Mouse (Mus musculus): ENCODE results near the gene Mlxipl.

Gene Mlxipl

DNA sequence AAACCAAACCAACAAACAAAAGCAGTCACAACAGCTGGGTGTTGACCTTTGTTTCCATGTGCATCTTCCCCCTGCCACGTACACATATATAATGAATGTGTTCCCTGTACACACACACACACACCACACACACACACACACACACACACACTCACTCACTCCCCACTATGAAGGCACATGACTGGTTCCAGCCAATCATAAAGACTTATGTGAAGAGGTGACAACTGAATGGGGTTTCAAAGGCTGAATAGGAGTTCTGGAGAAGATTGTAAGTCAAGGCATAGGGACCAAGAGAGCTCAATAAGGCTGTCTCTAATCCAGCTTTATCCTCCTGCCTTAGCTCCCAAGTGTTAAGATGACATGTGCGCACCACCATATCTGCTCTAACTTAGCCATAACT is 10.1 kb upstream of the Mlxipl start:
- DNase-seq (ENCODE audit: low spot score) = no peak

DNA sequence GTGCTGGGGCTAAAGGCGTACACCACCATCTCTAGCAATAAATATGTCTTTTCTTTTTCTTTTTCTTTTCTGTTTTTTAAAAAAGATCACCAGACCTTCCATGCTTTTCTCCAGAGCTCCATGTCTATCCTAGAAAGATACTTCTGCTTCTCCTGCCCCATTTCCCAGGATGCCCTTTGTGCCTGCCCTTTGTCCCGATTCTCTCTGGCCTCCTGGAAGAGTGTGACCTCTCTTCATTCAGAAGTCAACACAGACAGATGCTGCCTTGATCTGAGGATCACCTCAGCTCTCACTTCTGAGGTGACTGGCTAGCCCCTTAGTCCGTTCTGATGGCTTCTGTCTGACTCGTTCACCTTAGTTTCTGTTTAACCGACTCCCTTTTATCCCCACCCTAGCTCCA is 9.2 kb upstream of the Mlxipl start:
- no peak for DNase-seq (ENCODE audit: low spot score)

DNA sequence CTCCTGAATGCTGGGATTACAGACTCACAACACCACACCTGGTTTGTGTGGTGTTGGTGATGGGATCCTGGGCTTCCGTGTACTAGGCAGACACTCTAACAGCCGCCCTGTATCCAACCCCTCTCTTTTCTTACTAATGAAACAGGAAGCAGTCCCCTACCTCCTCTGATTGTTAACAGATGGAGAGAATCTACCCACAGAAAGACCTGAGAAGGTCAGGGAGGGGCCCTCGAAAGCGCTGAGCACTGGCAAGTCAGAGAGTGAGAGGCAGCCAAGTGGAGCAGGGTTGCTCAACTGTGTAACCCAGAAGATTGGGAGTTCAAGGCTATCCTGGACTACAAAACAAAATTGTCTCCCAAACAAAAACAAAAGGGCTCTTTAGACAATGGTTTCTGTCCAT is 2.8 kb upstream of the Mlxipl start:
- no peak for DNase-seq (ENCODE audit: low spot score)

DNA sequence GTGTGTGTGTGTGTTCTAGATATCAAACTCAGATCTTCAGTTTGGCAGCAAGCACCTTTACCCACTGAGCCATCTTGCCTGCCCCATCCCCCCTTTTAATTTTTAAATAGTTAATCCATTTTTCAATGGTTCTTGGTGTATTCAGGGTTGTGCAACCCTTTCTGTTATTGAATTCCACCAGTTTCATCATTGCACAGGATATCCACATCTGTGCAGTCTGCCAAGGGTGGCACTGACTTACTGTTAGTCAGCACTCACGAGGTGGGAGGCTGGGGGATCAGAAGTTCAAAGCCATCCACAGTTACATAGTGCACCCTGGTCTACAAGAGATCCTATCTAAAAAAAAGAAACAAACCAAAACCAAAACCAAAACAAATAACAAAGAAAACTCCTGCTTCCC is 11.3 kb downstream of the Mlxipl start:
- no peak for DNase-seq (ENCODE audit: low spot score)

DNA sequence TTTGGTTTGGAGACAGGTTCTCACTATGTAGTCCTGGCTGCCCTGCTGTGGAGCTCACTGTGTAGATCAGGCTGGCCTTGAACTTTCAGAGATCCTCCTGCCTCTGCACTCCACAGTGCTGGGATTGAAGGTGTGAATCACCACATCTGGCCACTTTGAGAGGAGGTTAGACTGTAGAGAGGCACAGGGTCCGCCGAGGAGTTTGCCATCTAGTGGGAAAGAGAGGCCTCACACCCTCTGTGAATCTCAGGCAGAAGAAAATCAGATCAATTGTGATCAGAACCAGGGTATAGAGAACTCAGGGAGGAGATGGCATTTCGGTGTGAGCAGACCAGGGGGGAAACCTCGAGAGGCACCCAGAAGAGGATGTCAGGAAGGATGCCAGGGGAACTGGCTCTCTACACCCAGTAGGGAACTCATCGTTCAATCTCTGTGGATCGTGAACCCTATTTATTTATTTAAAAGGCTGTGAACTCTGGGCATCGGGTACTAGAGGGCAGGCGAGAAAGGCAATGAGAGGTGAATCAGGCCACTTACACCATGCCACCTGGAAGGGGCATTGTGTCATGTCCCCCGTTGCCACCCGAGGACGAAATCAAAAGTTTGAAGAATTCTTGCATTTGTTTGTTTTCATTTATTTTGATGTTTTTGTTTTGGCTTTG is 14.4 kb downstream of the Mlxipl start:
- no peak for DNase-seq (ENCODE audit: low spot score)

DNA sequence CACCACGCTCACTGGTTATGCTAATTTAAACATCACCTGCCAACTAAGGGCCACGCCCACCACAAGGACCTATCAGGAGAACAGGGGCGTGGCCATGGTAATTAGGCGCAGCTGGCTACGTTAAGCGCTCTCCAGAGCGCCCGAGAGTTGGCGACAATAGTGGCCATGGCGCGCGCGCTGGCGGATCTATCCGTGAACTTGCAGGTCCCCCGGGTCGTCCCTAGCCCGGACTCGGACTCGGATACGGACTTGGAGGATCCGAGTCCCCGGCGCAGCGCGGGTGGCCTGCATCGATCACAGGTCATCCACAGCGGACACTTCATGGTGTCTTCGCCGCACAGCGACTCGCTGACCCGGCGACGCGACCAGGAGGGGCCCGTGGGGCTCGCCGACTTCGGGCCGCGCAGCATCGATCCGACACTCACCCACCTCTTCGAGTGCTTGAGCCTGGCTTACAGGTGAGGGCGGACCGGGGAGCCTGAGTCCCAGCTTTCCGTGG is 17.1 kb downstream of the Mlxipl start:
- DNase-seq (ENCODE audit: low spot score) = peak; percentile 93

DNA sequence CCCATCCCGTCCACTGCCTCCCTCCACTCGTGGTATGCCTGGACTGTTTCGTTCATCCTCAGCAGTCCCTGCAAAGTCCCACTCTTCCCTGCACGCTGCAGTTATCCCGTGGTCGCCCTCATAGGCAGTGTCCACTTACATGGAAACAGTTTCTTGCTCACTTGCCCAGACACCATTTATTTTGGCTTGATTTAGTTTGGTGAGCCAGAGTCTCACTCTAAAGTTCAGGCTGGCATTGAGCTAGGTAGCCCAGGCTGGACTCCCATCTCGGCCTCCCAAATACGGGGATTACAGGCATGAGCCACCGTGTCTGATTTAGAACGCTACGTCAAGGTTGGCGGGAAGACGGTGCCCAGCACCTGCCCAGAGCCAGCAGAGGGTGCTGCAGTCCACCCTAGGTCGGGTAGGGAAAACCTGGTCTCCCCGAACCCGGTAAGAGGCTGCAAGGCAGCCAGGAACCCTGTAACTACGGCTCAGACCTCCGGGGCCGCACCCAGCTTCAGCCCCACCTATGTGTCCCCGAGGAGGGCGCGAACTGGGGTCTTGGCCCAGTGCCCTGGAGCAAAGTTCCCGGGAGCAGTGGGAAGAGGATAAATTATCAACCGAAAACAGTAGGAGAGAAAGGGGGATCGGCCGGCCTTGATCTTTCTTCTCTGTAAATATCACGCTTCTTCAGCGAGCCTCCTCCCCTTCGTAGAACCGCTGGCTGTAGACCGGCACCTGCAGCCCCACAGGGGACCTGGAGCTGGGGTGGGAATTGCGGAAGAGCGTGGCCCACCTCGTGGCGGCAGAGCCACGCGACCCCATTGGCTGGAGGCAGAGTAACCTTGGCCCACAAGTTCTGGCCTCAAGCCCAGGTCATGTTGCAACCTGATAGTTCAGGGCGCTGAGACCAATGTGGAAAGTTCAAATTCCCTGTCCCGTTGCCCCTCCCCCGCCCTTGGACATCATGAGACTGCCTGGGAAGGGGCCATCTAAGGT is 18.1 kb downstream of the Mlxipl start:
- DNase-seq (ENCODE audit: low spot score) = peak; percentile 89

DNA sequence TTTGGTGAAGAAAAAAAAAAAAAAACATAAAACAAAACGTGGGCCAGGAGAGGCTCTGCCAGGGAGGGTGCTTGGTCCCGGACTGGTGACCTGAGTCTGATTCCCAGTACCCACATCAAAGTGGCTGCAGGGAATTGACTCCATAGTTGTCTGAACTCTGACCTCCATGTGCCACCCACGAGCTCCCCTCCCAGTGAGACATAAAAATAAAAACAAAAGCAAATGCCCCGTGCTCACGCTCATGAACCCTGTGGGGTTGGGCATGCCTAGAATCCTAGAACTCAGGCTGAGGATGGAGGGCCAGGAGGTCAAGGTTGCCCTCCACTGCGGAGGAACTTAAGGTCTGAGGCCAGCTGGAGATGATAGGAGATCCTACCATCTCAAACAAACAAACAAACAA is 19.3 kb downstream of the Mlxipl start:
- no peak for DNase-seq (ENCODE audit: low spot score)

DNA sequence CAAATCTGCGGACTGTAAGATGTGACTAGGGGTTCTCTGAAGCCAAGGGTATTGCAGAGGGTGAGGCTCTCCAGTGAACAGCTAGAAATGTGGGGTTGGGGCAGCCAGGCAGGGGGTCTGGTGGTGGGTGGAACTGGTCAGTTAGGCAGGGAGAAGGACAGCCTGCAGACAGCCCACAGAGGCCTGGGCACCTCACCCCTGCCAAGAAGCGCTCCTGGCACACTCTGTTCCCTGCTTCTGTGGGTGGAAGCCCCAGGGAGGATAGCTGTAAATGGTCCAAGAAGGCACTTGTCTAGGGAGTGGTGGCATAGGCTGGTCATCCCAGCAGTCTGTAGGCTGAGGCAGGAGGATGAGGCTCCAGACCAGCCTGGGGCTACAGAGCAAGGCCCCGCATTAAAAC is 19.7 kb downstream of the Mlxipl start:
- DNase-seq (ENCODE audit: low spot score) = no peak

DNA sequence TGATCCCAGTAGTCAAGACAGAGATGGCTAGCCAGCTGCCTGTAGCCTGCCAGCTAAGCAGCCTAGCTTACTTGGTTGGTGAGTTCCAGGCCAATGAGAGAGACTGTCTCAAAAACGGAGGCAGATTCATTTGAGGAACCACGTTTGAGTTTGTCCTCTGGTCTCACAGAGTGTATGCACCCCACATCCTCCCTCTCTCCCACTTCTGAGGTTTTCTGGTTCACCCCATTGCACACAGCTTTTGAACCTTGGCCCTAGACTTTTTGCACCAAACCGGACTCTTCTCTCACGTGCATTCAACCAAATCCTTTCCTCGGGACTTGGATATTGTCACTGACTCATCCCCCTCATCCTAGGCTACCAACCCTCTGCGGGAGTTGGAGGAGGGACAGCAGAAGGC is 20.3 kb downstream of the Mlxipl start:
- no peak for DNase-seq (ENCODE audit: low spot score)

DNA sequence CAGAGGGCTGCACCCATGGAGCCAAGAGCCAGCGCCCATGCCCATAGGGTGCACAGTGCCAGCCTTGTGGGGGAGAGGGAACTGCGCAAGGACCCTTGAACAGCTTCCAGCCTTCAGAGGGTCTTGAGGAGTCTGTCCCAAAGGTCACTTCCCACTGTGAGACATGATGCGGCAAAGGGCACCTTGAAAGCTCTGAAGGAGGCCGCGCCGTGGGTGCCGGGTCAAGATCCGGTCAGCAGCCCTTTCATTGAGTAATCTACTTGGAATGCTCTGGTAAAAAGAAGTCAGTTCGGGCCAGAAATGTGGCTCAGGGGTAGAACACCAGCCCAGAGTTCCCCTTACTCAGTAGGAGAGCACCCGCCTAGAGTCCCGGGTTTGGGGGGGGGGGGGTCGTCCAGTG is 24.1 kb downstream of the Mlxipl start:
- DNase-seq (ENCODE audit: low spot score) = no peak

DNA sequence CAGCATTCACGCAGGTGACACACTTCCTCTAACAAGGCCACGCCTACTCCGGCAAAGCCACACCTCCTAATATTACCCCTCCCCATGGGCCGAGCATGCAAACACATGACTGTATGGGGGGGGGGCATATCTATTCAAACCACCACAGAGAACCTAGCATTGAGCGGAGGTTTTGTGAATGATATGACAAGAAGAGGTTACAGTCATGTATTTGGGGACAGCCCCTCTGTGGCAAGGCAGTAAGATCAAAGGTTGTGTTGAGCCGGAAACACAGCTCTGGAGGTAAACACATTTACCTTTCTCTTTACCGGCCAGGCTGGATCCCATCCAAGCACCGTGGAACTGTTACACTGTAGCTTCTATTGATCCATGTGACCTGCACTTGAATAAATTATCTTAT is 25.6 kb downstream of the Mlxipl start:
- no peak for DNase-seq (ENCODE audit: low spot score)

DNA sequence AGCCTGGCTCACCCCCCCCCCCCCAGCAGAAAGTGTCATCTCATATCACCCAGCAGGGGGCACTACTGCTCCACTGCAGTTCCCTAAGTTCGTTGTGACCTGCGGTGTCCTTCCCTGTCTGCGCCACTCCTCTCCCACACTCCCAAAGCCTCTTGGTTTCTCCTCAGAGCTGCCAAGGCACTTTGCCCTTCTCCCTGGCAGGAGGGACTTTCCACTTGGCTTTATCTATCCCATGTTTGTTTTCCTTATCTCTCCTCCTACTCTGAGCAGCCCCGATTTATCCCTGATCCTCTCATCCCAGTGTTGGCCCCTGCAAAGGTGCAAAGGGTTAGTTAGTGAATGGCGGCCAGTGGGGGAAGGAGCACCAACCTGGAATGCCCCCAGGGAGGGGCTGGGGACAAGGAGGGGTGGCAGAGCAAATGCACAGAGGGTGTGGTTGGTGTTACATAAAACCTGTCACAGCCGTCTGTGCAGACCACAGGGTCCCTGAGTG is 28.9 kb downstream of the Mlxipl start:
- DNase-seq (ENCODE audit: low spot score) = peak; percentile 81

DNA sequence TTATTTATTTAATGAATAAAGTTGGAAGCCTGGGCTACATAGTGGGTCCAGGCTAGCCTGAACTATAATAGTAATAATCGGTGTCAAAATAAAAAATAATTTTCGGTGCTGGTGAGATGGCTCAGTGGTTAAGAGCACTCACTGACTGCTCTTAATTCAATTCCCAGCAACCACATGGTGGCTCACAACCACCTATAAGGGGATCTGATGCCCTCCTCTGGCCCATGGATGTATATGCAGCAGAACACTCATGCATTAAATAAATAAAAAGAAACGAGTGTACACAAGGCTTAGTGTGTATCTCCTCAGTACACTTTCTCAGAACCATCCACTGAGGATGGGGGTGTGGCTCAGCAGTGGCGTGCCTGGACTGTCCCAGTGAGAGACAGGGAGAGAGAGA is 31.1 kb downstream of the Mlxipl start:
- no peak for DNase-seq (ENCODE audit: low spot score)

DNA sequence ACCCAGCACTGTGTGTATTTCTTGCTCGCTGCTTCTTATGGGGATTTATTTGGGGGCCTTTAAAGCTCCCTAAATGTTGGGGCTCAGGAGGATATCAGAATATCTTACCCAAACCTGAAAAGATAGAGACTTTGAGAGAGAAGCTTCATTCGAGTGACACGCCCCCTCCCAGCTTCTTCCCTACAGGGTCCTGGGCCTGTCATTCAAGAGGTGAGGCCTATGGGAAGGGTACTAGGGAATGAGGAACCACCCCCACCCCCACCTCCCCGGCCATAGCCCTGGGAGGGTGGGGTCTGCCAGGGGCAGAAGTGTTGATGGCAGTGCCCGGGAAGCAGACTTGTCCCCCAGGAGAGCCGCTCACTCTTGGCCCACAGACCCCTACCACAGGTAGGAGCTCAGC is 36.4 kb downstream of the Mlxipl start:
- DNase-seq (ENCODE audit: low spot score) = no peak

DNA sequence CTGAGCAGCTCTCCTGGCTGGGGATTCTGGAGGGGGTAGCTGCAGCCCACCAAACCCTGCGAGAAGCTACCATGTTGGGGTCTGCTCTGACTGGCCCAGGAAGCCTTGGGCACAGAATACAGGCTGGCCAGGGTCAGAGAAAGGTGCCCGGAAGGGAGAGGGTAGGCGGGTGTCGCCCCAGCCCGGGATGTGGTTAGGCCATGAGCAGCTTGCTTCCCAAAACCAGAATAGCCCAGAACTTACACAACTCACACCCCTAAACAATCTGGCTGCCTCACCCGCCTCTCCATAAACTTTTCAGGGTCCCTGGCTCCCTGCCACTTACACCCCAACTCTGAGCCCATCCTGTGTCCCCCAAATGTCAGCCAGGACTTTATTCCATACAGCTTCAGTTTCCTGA is 38.0 kb downstream of the Mlxipl start:
- no peak for DNase-seq (ENCODE audit: low spot score)

DNA sequence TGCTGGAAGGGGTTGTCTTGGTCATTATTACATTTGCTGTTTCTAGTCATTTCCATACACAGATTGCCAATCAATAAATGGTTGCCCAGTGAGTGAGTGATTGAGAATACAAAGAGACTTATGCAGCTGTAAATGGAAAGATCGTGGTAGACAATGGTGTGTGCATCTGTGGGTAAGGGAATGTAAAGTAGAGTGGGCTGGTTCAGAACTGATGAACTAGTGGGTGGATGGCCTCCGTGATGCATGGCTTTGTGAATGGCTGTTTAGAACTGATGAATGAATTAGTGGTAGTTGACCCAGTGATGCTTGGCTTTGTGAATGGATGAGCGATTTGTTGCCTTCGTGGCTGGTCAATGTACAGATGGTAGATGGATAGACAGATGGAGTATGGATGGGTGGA is 40.1 kb downstream of the Mlxipl start:
- no peak for DNase-seq (ENCODE audit: low spot score)

DNA sequence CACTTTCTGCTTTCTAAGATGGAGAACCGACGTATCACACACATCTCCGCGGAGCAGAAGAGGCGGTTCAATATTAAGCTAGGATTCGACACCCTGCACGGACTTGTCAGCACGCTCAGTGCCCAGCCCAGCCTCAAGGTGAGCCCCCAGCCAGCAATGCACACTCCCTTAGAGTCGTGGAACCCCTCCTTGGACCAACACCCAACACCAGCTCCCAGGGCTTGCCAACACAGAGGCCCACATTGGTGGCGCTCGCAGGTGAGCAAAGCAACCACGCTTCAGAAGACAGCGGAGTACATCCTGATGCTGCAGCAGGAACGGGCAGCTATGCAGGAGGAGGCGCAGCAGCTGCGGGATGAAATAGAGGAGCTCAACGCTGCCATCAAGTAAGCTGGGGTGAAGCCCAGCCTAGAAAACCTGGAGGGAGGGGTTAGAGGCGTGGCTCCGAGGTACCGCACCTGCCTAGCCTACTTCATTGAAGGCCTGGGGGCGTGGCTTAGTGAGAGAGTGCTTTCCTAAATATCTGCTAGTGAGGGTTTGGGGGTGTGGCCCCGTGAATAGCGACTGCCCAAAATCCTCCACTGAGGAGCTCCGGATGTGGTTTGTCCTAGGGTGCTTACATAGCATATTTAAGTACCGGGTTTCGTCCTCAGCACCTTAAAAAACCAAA is 44.2 kb downstream of the Mlxipl start:
- DNase-seq (ENCODE audit: low spot score) = no peak

DNA sequence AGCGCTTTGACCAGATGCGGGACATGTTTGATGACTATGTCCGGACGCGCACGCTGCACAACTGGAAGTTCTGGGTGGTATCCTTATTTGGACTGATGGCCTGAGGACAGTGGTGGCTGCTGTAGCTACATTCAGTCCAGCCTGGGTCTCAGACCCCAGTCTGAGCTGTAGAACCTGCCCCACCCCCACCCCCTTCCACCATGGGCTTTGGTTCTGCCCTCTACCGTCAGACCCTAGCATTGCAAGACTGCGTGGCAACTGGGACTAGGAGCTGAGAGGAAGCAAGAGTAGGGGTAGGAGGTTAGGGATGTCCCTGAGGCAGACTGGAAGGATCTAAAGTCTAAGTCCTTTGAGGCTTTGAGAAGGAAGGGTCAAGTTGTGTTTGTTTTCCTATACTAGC is 44.8 kb downstream of the Mlxipl start:
- peak; percentile 57 for DNase-seq (ENCODE audit: low spot score)

DNA sequence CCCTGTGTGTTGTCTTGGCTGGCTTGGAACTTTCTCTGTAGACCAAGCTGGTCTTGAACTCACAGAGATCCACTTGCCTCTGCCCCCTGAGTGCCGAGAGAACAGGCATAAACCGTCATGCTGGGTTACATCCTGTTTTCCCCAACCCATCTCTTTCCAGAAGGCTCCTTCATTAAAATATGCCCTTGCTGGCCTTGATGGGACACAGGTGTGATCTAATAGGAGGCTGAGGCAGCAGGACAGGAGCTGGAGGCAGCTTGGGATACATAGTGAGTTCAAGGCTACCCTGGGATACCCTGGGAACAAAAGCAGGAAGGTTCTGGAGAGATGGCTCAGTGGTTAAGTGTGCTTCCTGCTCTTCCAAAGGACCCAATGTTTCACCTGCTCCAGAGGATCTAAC is 50.2 kb downstream of the Mlxipl start:
- no peak for DNase-seq (ENCODE audit: low spot score)

DNA sequence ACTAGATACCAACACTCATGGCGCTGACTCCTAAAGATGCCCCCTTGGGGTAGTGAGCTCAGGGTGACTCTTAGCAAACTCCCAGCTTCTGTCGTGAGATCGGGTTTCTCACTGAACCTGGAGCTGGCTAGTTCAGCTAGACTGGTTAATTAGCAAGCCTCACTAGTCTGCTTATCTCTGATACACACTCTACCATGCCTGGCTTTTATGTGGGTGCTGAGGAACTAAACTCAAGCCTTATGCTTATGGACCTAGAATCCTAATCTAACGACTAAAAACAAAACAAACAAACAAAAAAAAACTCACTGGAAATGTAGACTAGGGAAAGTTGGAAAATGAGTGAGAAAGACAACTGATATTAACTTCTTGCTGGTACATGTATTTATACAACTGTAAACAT is 54.8 kb downstream of the Mlxipl start:
- DNase-seq (ENCODE audit: low spot score) = no peak

DNA sequence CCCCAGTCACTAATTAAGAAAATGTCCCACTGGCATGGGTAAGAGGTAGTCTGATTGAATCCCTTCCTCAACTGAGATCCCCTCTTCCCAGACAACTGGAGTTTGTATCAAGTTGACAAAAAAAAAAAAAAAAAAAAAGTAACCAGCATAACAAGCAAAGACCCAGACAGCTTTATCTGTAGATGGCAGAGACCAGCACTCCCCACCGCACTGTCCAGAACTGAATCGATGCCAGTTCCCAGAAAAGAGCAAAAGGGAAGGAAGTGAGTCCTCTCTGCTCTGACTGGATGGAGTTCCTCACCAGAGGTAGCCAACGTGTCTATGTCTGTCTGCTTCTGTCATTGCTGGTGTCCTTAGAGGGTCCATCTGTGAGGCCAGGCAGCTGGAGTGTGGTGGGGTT is 55.8 kb downstream of the Mlxipl start:
- DNase-seq (ENCODE audit: low spot score) = no peak

DNA sequence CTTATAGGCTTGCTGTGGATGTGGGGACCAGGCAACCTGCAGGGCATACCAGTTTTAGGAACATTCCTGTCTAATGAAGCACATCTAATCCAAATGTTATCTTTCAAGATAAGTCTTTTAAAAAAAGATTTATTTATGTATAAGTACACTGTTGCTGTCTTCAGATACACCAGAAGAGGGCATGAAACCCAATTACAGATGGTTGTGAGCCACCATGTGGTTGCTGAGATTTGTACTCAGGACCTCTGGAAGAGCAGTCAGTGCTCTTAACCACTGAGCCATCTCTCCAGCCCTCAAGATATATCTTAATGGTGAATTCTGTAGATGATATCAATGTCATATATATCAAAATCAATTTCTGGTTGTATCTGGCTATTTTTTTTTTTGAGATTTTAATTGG is 56.3 kb downstream of the Mlxipl start:
- no peak for DNase-seq (ENCODE audit: low spot score)

Data from testis, postnatal 10 days (tissue).